Mouse (Mus musculus): ENCODE data around the gene Lmtk3.

DNA sequence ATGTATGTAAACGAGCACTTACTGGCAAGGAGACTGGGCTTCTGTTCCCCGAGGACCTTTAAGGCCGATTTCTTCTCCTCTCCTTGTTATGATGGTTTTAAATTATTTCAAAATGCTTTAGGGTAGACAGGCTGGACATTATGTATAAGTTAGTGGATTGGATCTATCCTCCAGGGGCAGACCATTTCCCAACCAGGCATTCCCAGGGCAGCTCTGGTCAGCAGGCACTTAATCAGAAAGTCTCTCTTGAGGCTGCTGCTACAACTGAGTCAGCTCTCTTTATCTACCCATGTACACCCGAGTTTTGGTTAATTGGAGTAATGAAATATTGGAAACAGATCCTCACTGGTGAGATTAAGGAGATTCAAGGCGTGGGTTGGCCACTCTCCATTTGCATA, 47.6 kb downstream of the Lmtk3 start:
- no peak for TF ChIP-seq CTCF (conservative IDR thresholded peaks at IDR 0.05; ENCODE audit: insufficient read depth, insufficient read length, low read depth, low read length)
- no peak for TF ChIP-seq POLR2A (IDR thresholded peaks at IDR 0.05; ENCODE audit: low read depth, low read length)
